Mouse (Mus musculus): ENCODE data around the gene Nyap2. TPM values are rescaled to one million over a fixed set of nuclear protein-coding genes. Genes with fewer than 3 reads are reported as not detected.

Gene Nyap2
- polyA plus RNA-seq, 1 experiment from 2014 or later: not detected

GRCm38 (mm10) chr1:81310087-81310626, 233.4 kb downstream of the Nyap2 start:
- Histone ChIP-seq H3K4me3 (no peak overlapping the region), H3K36me3 (no peaks in the 10 kb centered on the region), H3K27me3 (ENCODE audit: low read depth, poor library complexity, severe bottlenecking) (no peaks in the 10 kb centered on the region), H3K27ac (no peak overlapping the region), H3K9me3 (replicated peaks) (no peaks in the 10 kb centered on the region), H3K4me1 (no peaks in the 10 kb centered on the region)
- peak; percentile 58 for DNase-seq (ENCODE audit: low spot score)
- whole genome bisulfite sequencing: 5% methylated on average over 1 of the region's 1 CpGs

- Histone ChIP-seq H3K9me3 (replicated peaks) (no peaks in the 10 kb centered on the region), H3K4me3 (no peak overlapping the region), H3K36me3 (no peaks in the 10 kb centered on the region), H3K4me1 (peaks cover 4% of the 10 kb centered on the region; the same call in 1 of the 2 replicates), H3K27ac (no peak overlapping the region), H3K27me3 (ENCODE audit: low read depth, poor library complexity, severe bottlenecking) (no peaks in the 10 kb centered on the region)
- WGBS: 61% methylated on average over 9 of the region's 9 CpGs
- peak; percentile 85 for DNase-seq (ENCODE audit: low spot score)
Observed at GRCm38 (mm10) chr1:81316403-81316994, 239.7 kb downstream of the Nyap2 start.

GRCm38 (mm10) chr1:81316995-81317413, 240.3 kb downstream of the Nyap2 start:
- WGBS: 43% methylated on average over 5 of the region's 5 CpGs
- Histone ChIP-seq H3K9me3 (replicated peaks) (no peaks in the 10 kb centered on the region), H3K27ac (no peak overlapping the region), H3K4me1 (peaks cover 4% of the 10 kb centered on the region; the same call in 1 of the 2 replicates), H3K4me3 (no peak overlapping the region), H3K27me3 (ENCODE audit: low read depth, poor library complexity, severe bottlenecking) (no peaks in the 10 kb centered on the region), H3K36me3 (no peaks in the 10 kb centered on the region)
- DNase-seq (ENCODE audit: low spot score): peak; percentile 31

- Histone ChIP-seq H3K4me3 (no peak overlapping the region), H3K9me3 (replicated peaks) (no peaks in the 10 kb centered on the region), H3K27ac (no peak overlapping the region), H3K36me3 (no peaks in the 10 kb centered on the region), H3K4me1 (no peaks in the 10 kb centered on the region), H3K27me3 (ENCODE audit: low read depth, poor library complexity, severe bottlenecking) (no peaks in the 10 kb centered on the region)
- DNase-seq (ENCODE audit: low spot score): no peak
- 55% methylated on average over 1 of the region's 1 CpGs for WGBS
Observed at GRCm38 (mm10) chr1:81387722-81388121, 311.0 kb downstream of the Nyap2 start.

Measured in limb, embryonic 10.5 days (tissue).